12 mouse cellular contexts compared by ENCODE assay signal in the genomic region with DNA sequence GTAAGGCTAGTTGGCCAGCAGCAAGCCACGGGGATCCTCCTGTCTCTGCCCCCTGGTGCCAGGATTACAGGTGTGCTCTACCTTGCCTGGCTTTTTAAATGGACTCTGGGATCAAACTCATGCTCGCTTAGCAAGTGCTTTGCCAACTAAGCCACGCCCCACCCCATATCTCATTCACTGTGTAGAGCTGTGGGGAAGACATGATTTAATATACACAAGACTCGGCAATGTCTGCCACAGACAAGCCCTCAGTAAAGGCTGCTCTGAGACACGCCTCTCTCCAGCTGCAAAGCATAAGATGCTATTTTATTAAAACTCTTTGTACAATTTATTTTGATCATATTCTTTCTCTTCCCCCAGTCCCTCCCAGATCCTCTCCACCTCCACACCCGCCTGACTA.
"Had no signal": no experiment of that assay in that cellular context is flagged by ENCODE, and none has a peak within 500 bp of the region (broad histone marks: within the 10 kb centered on the region; RNA-seq: fewer than 3 reads in every experiment).

No protein-coding gene starts in this region.

- DNase-seq: kidney, adult 11 months; kidney, adult 9 months; kidney, postnatal 14 days; lung, adult 18-20 months; lung, postnatal 4 days; thymus, postnatal 4 days had no signal

- H3K9me3 ChIP-seq: midbrain, embryonic 10.5 days; midbrain, embryonic 15.5 days; neural tube, embryonic 12.5 days had no signal

- ATAC-seq: lung, postnatal 0 days; midbrain, embryonic 15.5 days had no signal

- H3K27me3 ChIP-seq: midbrain, embryonic 15.5 days; neural tube, embryonic 12.5 days had no signal

- H3K4me3 ChIP-seq: left cerebral cortex, adult 2 months; midbrain, embryonic 10.5 days; midbrain, embryonic 15.5 days; neural tube, embryonic 12.5 days had no signal

- H3K4me2 ChIP-seq: midbrain, embryonic 15.5 days; neural tube, embryonic 12.5 days had no signal

- H3K9ac ChIP-seq: liver, embryonic 14.5 days; midbrain, embryonic 15.5 days; neural tube, embryonic 12.5 days had no signal

- H3K4me1 ChIP-seq: midbrain, embryonic 10.5 days; midbrain, embryonic 15.5 days; neural tube, embryonic 12.5 days had no signal

- H3K27ac ChIP-seq: left cerebral cortex, adult 2 months; liver, embryonic 14.5 days; midbrain, embryonic 10.5 days; midbrain, embryonic 15.5 days; neural tube, embryonic 12.5 days had no signal

- H3K36me3 ChIP-seq: midbrain, embryonic 10.5 days; midbrain, embryonic 15.5 days; neural tube, embryonic 12.5 days had no signal
